Mouse (Mus musculus): ENCODE data around the gene Trpm7. TPM values are rescaled to one million over a fixed set of nuclear protein-coding genes. Genes with fewer than 3 reads are reported as not detected.
"Not testable (repeated sequence)": the region's sequence is repeated elsewhere in the genome, so short reads cannot be mapped to it uniquely, and the experiment has no call there.

The Trpm7 gene
- polyA plus RNA-seq, 1 experiment from 2014 or later = 40.1 TPM

GRCm38 (mm10) chr2:126885871-126886270 lies 9.8 kb upstream of the Trpm7 start:
- no peak; the same call in 1 of the 2 replicates for ATAC-seq (replicated peaks; ENCODE audit: insufficient number of reproducible peaks, insufficient read depth, low FRiP score, low read depth)
- 0 out of 2 replicates have a peak overlapping the region, but pooled peaks have one; percentile 0 for H3K4me2 ChIP-seq
- peaks cover 13% of the 10 kb centered on the region for H3K4me1 ChIP-seq (replicated peaks)
- H3K36me3 ChIP-seq = no peaks in the 10 kb centered on the region
- H3K4me3 ChIP-seq = no peak overlapping the region
- H3K27me3 ChIP-seq = no peaks in the 10 kb centered on the region
- 21% methylated on average over 2 of the region's 2 CpGs for WGBS
- H3K27ac ChIP-seq = peak overlapping the region; percentile 63
- no peaks in the 10 kb centered on the region for H3K9me3 ChIP-seq (replicated peaks)
- no peak overlapping the region for H3K9ac ChIP-seq

GRCm38 (mm10) chr2:126882711-126883110 lies 6.7 kb upstream of the Trpm7 start:
- not testable (repeated sequence) for ATAC-seq (replicated peaks; ENCODE audit: insufficient number of reproducible peaks, insufficient read depth, low FRiP score, low read depth); H3K36me3 ChIP-seq; H3K9me3 ChIP-seq (replicated peaks); H3K4me3 ChIP-seq; H3K9ac ChIP-seq; H3K27ac ChIP-seq; H3K27me3 ChIP-seq; H3K4me2 ChIP-seq
- WGBS = 24% methylated on average over 2 of the region's 2 CpGs
- H3K4me1 ChIP-seq (replicated peaks) = peaks cover 13% of the 10 kb centered on the region

GRCm38 (mm10) chr2:126877991-126878390 lies 2.0 kb upstream of the Trpm7 start:
- no peaks in the 10 kb centered on the region for H3K36me3 ChIP-seq
- H3K27ac ChIP-seq = no peak overlapping the region
- peaks cover 12% of the 10 kb centered on the region for H3K4me1 ChIP-seq (replicated peaks)
- no peak overlapping the region for H3K9ac ChIP-seq
- H3K9me3 ChIP-seq (replicated peaks) = no peaks in the 10 kb centered on the region
- 82% methylated on average over 1 of the region's 1 CpGs for WGBS
- H3K4me3 ChIP-seq = no peak overlapping the region
- H3K4me2 ChIP-seq = no peak overlapping the region
- no peak for ATAC-seq (replicated peaks; ENCODE audit: insufficient number of reproducible peaks, insufficient read depth, low FRiP score, low read depth)
- no peaks in the 10 kb centered on the region for H3K27me3 ChIP-seq

GRCm38 (mm10) chr2:126875516-126875835 lies 554 bp downstream of the Trpm7 start:
- Histone ChIP-seq H3K4me1 (replicated peaks) (peaks cover 16% of the 10 kb centered on the region), H3K36me3 (no peaks in the 10 kb centered on the region), H3K4me3 (peak overlapping the region; percentile 85), H3K9me3 (replicated peaks) (no peaks in the 10 kb centered on the region), H3K27ac (peak overlapping the region; percentile 99), H3K27me3 (no peaks in the 10 kb centered on the region), H3K9ac (peak overlapping the region; percentile 95), H3K4me2 (peak overlapping the region; percentile 64)
- 0% methylated on average over 18 of the region's 18 CpGs for WGBS
- peak; percentile 60 for ATAC-seq (replicated peaks; ENCODE audit: insufficient number of reproducible peaks, insufficient read depth, low FRiP score, low read depth)

DNA sequence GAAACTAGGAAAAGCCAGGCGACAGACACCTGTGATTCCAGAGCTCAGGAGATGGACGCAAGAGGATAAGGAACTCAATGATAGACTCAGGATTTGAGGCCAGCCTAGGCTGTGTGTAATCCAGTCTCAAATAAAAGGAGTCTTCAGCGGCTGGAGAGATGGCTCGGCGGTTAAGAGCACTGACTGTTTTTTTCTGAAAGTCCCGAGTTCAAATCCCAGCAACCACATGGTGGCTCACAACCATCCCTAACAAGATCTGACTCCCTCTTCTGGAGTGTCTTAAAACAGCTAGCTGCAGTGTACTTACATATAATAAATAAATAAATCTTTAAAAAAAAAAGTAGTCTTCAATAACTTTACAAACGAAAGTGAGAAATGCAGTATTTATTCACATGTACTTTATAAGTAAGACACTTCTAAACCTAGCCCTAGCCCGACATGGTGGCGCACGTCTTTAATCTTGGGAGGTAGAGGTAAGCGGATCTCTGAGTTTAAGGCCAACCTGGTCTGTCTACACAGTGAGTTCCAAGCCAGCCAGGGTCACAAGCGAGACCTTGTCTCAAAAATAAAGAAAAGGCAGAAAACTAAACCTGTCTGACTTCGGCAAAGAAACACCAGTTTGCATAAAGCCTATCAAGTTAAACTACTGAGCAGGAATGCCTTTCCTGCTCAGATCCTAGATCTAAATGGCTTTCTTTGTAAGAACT lies 1.1 kb downstream of the Trpm7 start:
- no peak for ATAC-seq (replicated peaks; ENCODE audit: insufficient number of reproducible peaks, insufficient read depth, low FRiP score, low read depth)
- 18% methylated on average over 13 of the region's 13 CpGs for WGBS

DNA sequence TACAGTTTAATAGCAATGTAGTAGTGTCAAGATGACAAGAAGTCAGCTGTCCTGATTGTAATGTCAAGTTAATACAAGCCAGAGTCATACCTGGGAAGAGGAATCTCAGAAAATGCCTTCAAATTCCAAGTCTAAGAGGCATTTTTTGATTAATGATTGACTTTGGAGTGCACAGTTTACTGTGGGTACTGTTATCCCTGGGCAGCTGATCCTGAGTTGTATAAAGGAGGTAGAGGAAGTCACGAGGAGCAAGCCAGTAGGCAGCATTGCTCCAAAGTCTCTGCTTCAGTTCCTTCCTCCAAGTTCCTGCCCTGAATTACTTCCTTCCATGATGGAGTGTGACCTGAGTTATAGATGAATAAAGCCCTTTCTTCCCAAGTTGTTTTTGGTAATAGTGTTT lies 9.7 kb downstream of the Trpm7 start:
- peaks cover 11% of the 10 kb centered on the region for H3K4me1 ChIP-seq (replicated peaks)
- H3K27ac ChIP-seq = no peak overlapping the region
- no peak for ATAC-seq (replicated peaks; ENCODE audit: insufficient number of reproducible peaks, insufficient read depth, low FRiP score, low read depth)
- H3K36me3 ChIP-seq = no peaks in the 10 kb centered on the region
- H3K27me3 ChIP-seq = no peaks in the 10 kb centered on the region
- WGBS = 78% methylated on average over 1 of the region's 1 CpGs
- H3K9ac ChIP-seq = no peak overlapping the region
- H3K9me3 ChIP-seq (replicated peaks) = no peaks in the 10 kb centered on the region
- H3K4me2 ChIP-seq = no peak overlapping the region
- H3K4me3 ChIP-seq = no peak overlapping the region

More for the DNA sequence above, 1.1 kb downstream of the Trpm7 start:
- Histone ChIP-seq H3K9me3 (replicated peaks) (no peaks in the 10 kb centered on the region), H3K9ac (peak overlapping the region; percentile 95), H3K4me3 (peak overlapping the region; percentile 85), H3K27ac (peak overlapping the region; percentile 99), H3K4me1 (replicated peaks) (peaks cover 19% of the 10 kb centered on the region), H3K27me3 (no peaks in the 10 kb centered on the region), H3K36me3 (no peaks in the 10 kb centered on the region), H3K4me2 (peak overlapping the region; percentile 64)

DNA sequence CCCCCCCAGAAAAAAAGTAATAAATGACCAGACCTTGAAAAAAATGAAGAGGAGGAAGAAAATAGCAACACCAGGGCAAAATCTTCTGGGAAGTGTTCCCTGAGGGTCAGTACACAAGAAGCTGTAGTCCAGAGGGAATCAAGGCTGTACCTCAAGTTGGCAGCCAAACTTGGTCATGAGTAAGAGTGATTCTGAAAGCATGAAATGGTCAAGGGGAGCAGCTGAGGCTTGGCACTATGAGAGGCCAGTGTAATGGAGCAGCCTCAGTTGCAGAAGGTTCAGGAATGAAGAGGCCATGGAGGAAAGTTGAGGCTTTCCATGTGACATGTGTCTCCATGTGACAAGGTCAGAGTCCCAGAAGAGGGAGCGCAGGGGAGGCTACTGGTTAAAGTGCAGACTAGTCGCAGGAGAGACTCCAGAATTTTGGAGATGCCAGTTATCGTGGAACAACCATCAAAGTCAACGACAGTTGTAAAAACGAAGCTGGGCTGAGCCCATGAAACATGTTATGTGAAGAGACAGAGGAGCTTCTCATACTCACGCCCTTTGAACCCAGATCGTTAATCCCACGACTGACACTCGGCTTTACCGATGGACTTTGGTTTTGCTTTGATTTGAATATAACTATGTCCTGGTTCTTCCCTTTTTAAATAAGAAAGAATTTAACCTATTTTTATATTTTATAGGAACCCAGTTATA lies 10.4 kb downstream of the Trpm7 start:
- Histone ChIP-seq H3K4me3 (no peak overlapping the region), H3K9me3 (replicated peaks) (no peaks in the 10 kb centered on the region), H3K4me1 (replicated peaks) (peaks cover 8% of the 10 kb centered on the region), H3K4me2 (no peak overlapping the region), H3K27me3 (no peaks in the 10 kb centered on the region), H3K9ac (no peak overlapping the region), H3K27ac (no peak overlapping the region), H3K36me3 (no peaks in the 10 kb centered on the region)
- ATAC-seq (replicated peaks; ENCODE audit: insufficient number of reproducible peaks, insufficient read depth, low FRiP score, low read depth) = no peak
- WGBS = 87% methylated on average over 10 of the region's 10 CpGs

GRCm38 (mm10) chr2:126865026-126865425 lies 11.0 kb downstream of the Trpm7 start:
- Histone ChIP-seq H3K36me3 (no peaks in the 10 kb centered on the region), H3K27ac (no peak overlapping the region), H3K4me1 (replicated peaks) (peaks cover 5% of the 10 kb centered on the region; the same call in 1 of the 2 replicates), H3K27me3 (no peaks in the 10 kb centered on the region), H3K4me2 (no peak overlapping the region), H3K4me3 (no peak overlapping the region), H3K9me3 (replicated peaks) (no peaks in the 10 kb centered on the region), H3K9ac (no peak overlapping the region)
- 89% methylated on average over 3 of the region's 3 CpGs for WGBS
- no peak for ATAC-seq (replicated peaks; ENCODE audit: insufficient number of reproducible peaks, insufficient read depth, low FRiP score, low read depth)

- Histone ChIP-seq H3K36me3 (peaks cover 46% of the 10 kb centered on the region), H3K4me2 (no peak overlapping the region), H3K27ac (no peak overlapping the region), H3K9me3 (replicated peaks) (no peaks in the 10 kb centered on the region), H3K4me1 (replicated peaks) (no peaks in the 10 kb centered on the region), H3K9ac (no peak overlapping the region), H3K27me3 (no peaks in the 10 kb centered on the region), H3K4me3 (no peak overlapping the region)
- 87% methylated on average over 4 of the region's 4 CpGs for WGBS
- ATAC-seq (replicated peaks; ENCODE audit: insufficient number of reproducible peaks, insufficient read depth, low FRiP score, low read depth) = no peak
Measured at GRCm38 (mm10) chr2:126844751-126845150, 31.3 kb downstream of the Trpm7 start.

DNA sequence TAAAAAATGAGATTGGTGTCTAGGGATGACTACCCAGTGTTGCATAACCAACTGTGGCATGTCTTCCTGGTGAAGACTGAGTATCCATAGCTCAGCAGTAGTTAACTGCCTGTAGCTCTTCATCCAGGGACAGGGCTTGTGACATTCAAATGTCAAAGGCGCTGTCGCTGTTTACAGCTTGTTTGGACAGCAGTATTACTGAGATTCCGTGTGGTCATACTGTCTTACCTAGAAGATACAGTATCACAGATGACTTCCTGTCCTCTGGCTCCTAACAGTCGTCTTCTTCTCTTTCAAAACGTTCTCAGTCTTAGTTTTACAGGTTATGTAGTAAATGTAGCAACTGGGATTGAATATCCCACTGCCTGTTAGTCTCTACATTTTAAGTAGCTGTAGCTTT lies 37.2 kb downstream of the Trpm7 start:
- Histone ChIP-seq H3K4me3 (no peak overlapping the region), H3K36me3 (peaks cover 70% of the 10 kb centered on the region), H3K4me2 (no peak overlapping the region), H3K27me3 (no peaks in the 10 kb centered on the region), H3K9me3 (replicated peaks) (no peaks in the 10 kb centered on the region), H3K4me1 (replicated peaks) (no peaks in the 10 kb centered on the region), H3K27ac (no peak overlapping the region), H3K9ac (no peak overlapping the region)
- ATAC-seq (replicated peaks; ENCODE audit: insufficient number of reproducible peaks, insufficient read depth, low FRiP score, low read depth) = no peak
- WGBS = 75% methylated on average over 5 of the region's 5 CpGs

DNA sequence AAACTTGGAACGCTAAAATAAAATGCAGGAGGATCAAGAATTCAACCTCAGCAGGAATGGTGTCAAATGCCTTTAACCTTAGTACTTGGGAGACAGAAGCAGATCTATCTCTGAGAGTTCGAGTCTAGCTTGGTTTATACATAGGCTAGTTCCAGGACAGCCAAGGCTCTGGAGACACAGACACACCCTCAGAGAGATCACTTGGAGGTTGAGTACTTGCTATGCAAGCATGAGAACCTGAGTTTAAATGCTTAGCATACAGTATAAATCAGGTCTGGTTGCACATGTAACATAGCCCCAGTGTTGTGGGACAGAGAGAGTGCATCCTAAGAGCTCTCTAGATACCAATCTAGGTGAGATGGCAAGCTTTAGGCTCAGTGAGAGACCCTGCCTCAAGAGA lies 58.6 kb downstream of the Trpm7 start:
- Histone ChIP-seq H3K27ac (no peak overlapping the region), H3K4me3 (no peak overlapping the region), H3K4me2 (no peak overlapping the region), H3K9me3 (replicated peaks) (no peaks in the 10 kb centered on the region), H3K9ac (no peak overlapping the region), H3K36me3 (peaks cover 37% of the 10 kb centered on the region), H3K4me1 (replicated peaks) (peaks cover 4% of the 10 kb centered on the region), H3K27me3 (no peaks in the 10 kb centered on the region)
- WGBS = 75% methylated on average over 2 of the region's 2 CpGs
- ATAC-seq (replicated peaks; ENCODE audit: insufficient number of reproducible peaks, insufficient read depth, low FRiP score, low read depth) = no peak
